Mouse (Mus musculus) layer of hippocampus, adult 2 months (tissue): ENCODE results near the gene 1700023F06Rik. TPM values are rescaled to one million over a fixed set of nuclear protein-coding genes. Genes with fewer than 3 reads are reported as not detected.
"Not testable (repeated sequence)": the region's sequence is repeated elsewhere in the genome, so short reads cannot be mapped to it uniquely, and the experiment has no call there.

Source experiments
- DNase-seq, 2 experiments: peaks; one replicate each; pipeline ENCODE4 v3.0.0; 2022; ENCODE audit warnings: low spot score in 2 of 2
- H3K27ac ChIP-seq: fragments of 200-600 bp; 2 replicates; pipeline ENCODE4 v1.8.1; 2022
- H3K4me3 ChIP-seq: fragments of 200-600 bp; 2 replicates; pipeline ENCODE4 v1.8.1; 2022; ENCODE audit warnings: mild to moderate bottlenecking
- CTCF ChIP-seq: fragments of 200-600 bp; conservative IDR thresholded peaks from 2 replicates; pipeline ENCODE4 v1.8.1; 2022; ENCODE audit warnings: antibody characterized with exemption, mild to moderate bottlenecking, moderate library complexity
- total RNA-seq, 2 experiments: library from RNA; stranded (reverse); gene quantifications; 2 replicates each; pipeline ENCODE4 v1.2.3; 2021

1700023F06Rik gene
- total RNA-seq, 2 experiments from 2014 or later, result 1.5 to 2.0 TPM

- DNase-seq, result no peak
Measured at GRCm38 (mm10) chr11:103236903-103237302, 28.5 kb upstream of the 1700023F06Rik start.

GRCm38 (mm10) chr11:103236431-103236830 lies 28.1 kb upstream of the 1700023F06Rik start:
- no peak overlapping the region for H3K27ac ChIP-seq
- H3K4me3 ChIP-seq, result no peak overlapping the region
- TF ChIP-seq CTCF, result no peak
- DNase-seq, result no peak

More at GRCm38 (mm10) chr11:103236903-103237302, 28.5 kb upstream of the 1700023F06Rik start:
- TF ChIP-seq CTCF, result no peak
- Histone ChIP-seq H3K27ac (no peak overlapping the region), H3K4me3 (no peak overlapping the region)

GRCm38 (mm10) chr11:103235702-103236101 lies 27.3 kb upstream of the 1700023F06Rik start:
- Histone ChIP-seq H3K4me3 (no peak overlapping the region), H3K27ac (peak overlapping the region; percentile 6; the same call in 1 of the 2 replicates)
- DNase-seq, result no peak
- TF ChIP-seq CTCF, result no peak

- Histone ChIP-seq H3K27ac (no peak overlapping the region), H3K4me3 (no peak overlapping the region)
- DNase-seq, result no peak
- TF ChIP-seq CTCF, result no peak
Measured at GRCm38 (mm10) chr11:103234447-103234846, 26.1 kb upstream of the 1700023F06Rik start.

GRCm38 (mm10) chr11:103232966-103233365 lies 24.6 kb upstream of the 1700023F06Rik start:
- Histone ChIP-seq H3K4me3 (no peak overlapping the region), H3K27ac (no peak overlapping the region)
- TF ChIP-seq CTCF, result peak; percentile 97; the same call in 1 of the 2 replicates
- DNase-seq, result peak; percentile 75 to 85

GRCm38 (mm10) chr11:103231367-103231766 lies 23.0 kb upstream of the 1700023F06Rik start:
- H3K4me3 ChIP-seq, result no peak overlapping the region
- TF ChIP-seq CTCF, result no peak
- DNase-seq, result no peak
- H3K27ac ChIP-seq, result no peak overlapping the region

- no peak for TF ChIP-seq CTCF
Measured at GRCm38 (mm10) chr11:103230626-103231025, 22.3 kb upstream of the 1700023F06Rik start.

GRCm38 (mm10) chr11:103229608-103230007 lies 21.2 kb upstream of the 1700023F06Rik start:
- DNase-seq, result no peak
- Histone ChIP-seq H3K4me3 (no peak overlapping the region), H3K27ac (no peak overlapping the region)
- TF ChIP-seq CTCF, result peak; percentile 59

More at GRCm38 (mm10) chr11:103230626-103231025, 22.3 kb upstream of the 1700023F06Rik start:
- no peak overlapping the region for H3K4me3 ChIP-seq
- no peak for DNase-seq
- H3K27ac ChIP-seq, result no peak overlapping the region

GRCm38 (mm10) chr11:103223951-103224456 lies 15.6 kb upstream of the 1700023F06Rik start:
- Histone ChIP-seq H3K4me3 (no peak overlapping the region), H3K27ac (peak overlapping the region; percentile 63)
- DNase-seq, result no peak
- no peak for TF ChIP-seq CTCF

- DNase-seq, result no peak
- Histone ChIP-seq H3K27ac (peak overlapping the region; percentile 63), H3K4me3 (no peak overlapping the region)
- no peak for TF ChIP-seq CTCF
Measured at GRCm38 (mm10) chr11:103223444-103223843, 15.1 kb upstream of the 1700023F06Rik start.

- H3K4me3 ChIP-seq, DNase-seq, H3K27ac ChIP-seq: not testable (repeated sequence)
Measured at GRCm38 (mm10) chr11:103222718-103223117, 14.4 kb upstream of the 1700023F06Rik start.

GRCm38 (mm10) chr11:103221437-103221836 lies 13.1 kb upstream of the 1700023F06Rik start:
- DNase-seq, result no peak
- H3K27ac ChIP-seq, result no peak overlapping the region
- H3K4me3 ChIP-seq, result no peak overlapping the region
- TF ChIP-seq CTCF, result no peak

GRCm38 (mm10) chr11:103219995-103220394 lies 11.6 kb upstream of the 1700023F06Rik start:
- DNase-seq, result no peak
- TF ChIP-seq CTCF, result no peak
- Histone ChIP-seq H3K4me3 (no peak overlapping the region), H3K27ac (no peak overlapping the region)

GRCm38 (mm10) chr11:103219259-103219658 lies 10.9 kb upstream of the 1700023F06Rik start:
- Histone ChIP-seq H3K4me3 (no peak overlapping the region), H3K27ac (no peak overlapping the region)
- TF ChIP-seq CTCF, result no peak
- DNase-seq, result no peak
